Mouse (Mus musculus) testis, adult 2 months (tissue): ENCODE data around the gene Trim75. TPM values are rescaled to one million over a fixed set of nuclear protein-coding genes. Genes with fewer than 3 reads are reported as not detected.
"Not testable (repeated sequence)": the region's sequence is repeated elsewhere in the genome, so short reads cannot be mapped to it uniquely, and the experiment has no call there.

ENCODE experiments used
- H3K27ac ChIP-seq: fragments of 200-500 bp; 2 replicates; pipeline ENCODE4 v1.5.1; 2012; ENCODE audit warnings: low read depth, low read length; ENCODE audit not compliant: control insufficient read depth, insufficient read depth
- H3K27me3 ChIP-seq: fragments of 200-500 bp; 2 replicates; pipeline ENCODE4 v1.6.1; 2012; ENCODE audit warnings: mild to moderate bottlenecking, low read length, moderate library complexity; ENCODE audit not compliant: control insufficient read depth, insufficient read depth
- H3K36me3 ChIP-seq: fragments of 200-500 bp; 2 replicates; pipeline ENCODE4 v1.6.1; 2012; ENCODE audit warnings: mild to moderate bottlenecking, low read length; ENCODE audit not compliant: control insufficient read depth, insufficient read depth
- H3K4me1 ChIP-seq: fragments of 200-500 bp; 2 replicates; pipeline ENCODE4 v1.6.1; 2012; ENCODE audit warnings: low read length; ENCODE audit not compliant: control insufficient read depth, insufficient read depth
- H3K4me3 ChIP-seq: fragments of 200-500 bp; 2 replicates; pipeline ENCODE4 v1.5.1; 2012; ENCODE audit warnings: low read depth, mild to moderate bottlenecking, low read length, moderate library complexity, mixed read lengths; ENCODE audit not compliant: control insufficient read depth
- CTCF ChIP-seq: fragments of 200-500 bp; IDR thresholded peaks from 2 replicates; pipeline ENCODE4 v1.5.1; 2012; ENCODE audit warnings: low read depth, mild to moderate bottlenecking, inconsistent platforms, low read length, moderate library complexity; ENCODE audit not compliant: control insufficient read depth, insufficient read depth, insufficient replicate concordance
- POLR2A ChIP-seq: fragments of 200-500 bp; IDR thresholded peaks from 2 replicates; pipeline ENCODE4 v1.6.1; 2012; ENCODE audit warnings: low read depth, mild to moderate bottlenecking, inconsistent platforms, low read length, moderate library complexity; ENCODE audit not compliant: control insufficient read depth
- polyA plus RNA-seq: library from polyadenylated mRNA; depleted of rRNA; stranded (reverse); fragments of >200 nt; gene quantifications from 2 replicates; pipeline ENCODE4 v1.2.3, GENCODE M21; 2012

Trim75 gene
- polyA plus RNA-seq, 1 experiment: not detected

- H3K4me3 ChIP-seq: no peak overlapping the region
- TF ChIP-seq POLR2A: no peak
- no peak for TF ChIP-seq CTCF
These were observed 41.5 kb upstream of the Trim75 start for GRCm38 (mm10) chr8:65028959-65029686.

GRCm38 (mm10) chr8:65022485-65022884 lies 34.9 kb upstream of the Trim75 start:
- Histone ChIP-seq H3K27me3 (no peaks in the 10 kb centered on the region), H3K4me1 (peaks cover 3% of the 10 kb centered on the region; the same call in 1 of the 2 replicates), H3K4me3 (no peak overlapping the region), H3K36me3 (no peaks in the 10 kb centered on the region), H3K27ac (no peak overlapping the region)
- TF ChIP-seq CTCF (no peak), POLR2A (no peak)

More at GRCm38 (mm10) chr8:65028959-65029686, 41.5 kb upstream of the Trim75 start:
- Histone ChIP-seq H3K36me3 (no peaks in the 10 kb centered on the region), H3K4me1 (peaks cover 4% of the 10 kb centered on the region; the same call in 1 of the 2 replicates), H3K27ac (no peak overlapping the region), H3K27me3 (no peaks in the 10 kb centered on the region)

- TF ChIP-seq POLR2A (no peak), CTCF (no peak)
These were observed 30.8 kb upstream of the Trim75 start, which contains the start of the genes Trim61 and Trim60 for GRCm38 (mm10) chr8:65018423-65018822. TSS of gene Trim61 (minus strand) at chr8:65018523. TSS of gene Trim60 (minus strand) at chr8:65018584.

GRCm38 (mm10) chr8:65007616-65008015 lies 20.0 kb upstream of the Trim75 start:
- not testable (repeated sequence) for H3K4me1 ChIP-seq, H3K4me3 ChIP-seq, H3K27ac ChIP-seq, H3K36me3 ChIP-seq, H3K27me3 ChIP-seq

More at GRCm38 (mm10) chr8:65018423-65018822, 30.8 kb upstream of the Trim75 start, which contains the start of the genes Trim61 and Trim60:
- Histone ChIP-seq H3K4me1 (peaks cover 3% of the 10 kb centered on the region; the same call in 1 of the 2 replicates), H3K27me3 (no peaks in the 10 kb centered on the region), H3K36me3 (no peaks in the 10 kb centered on the region), H3K4me3 (no peak within 1 kb of the TSS), H3K27ac (peak within 1 kb of the TSS; percentile 67)

GRCm38 (mm10) chr8:64998806-64999365 lies 11.3 kb upstream of the Trim75 start:
- H3K36me3 ChIP-seq: no peaks in the 10 kb centered on the region
- H3K4me1 ChIP-seq: no peaks in the 10 kb centered on the region; the same call in 1 of the 2 replicates
- no peaks in the 10 kb centered on the region for H3K27me3 ChIP-seq
- TF ChIP-seq POLR2A: no peak
- no peak for TF ChIP-seq CTCF
- no peak overlapping the region for H3K4me3 ChIP-seq
- no peak overlapping the region for H3K27ac ChIP-seq

GRCm38 (mm10) chr8:64983150-64983897 lies 4.3 kb downstream of the Trim75 start:
- no peak overlapping the region for H3K4me3 ChIP-seq
- H3K27ac ChIP-seq: no peak overlapping the region
- H3K27me3 ChIP-seq: no peaks in the 10 kb centered on the region
- no peaks in the 10 kb centered on the region for H3K36me3 ChIP-seq
- no peaks in the 10 kb centered on the region for H3K4me1 ChIP-seq
- no peak for TF ChIP-seq CTCF
- no peak for TF ChIP-seq POLR2A

GRCm38 (mm10) chr8:64962836-64963235 lies 24.8 kb downstream of the Trim75 start:
- Histone ChIP-seq H3K27ac (no peak overlapping the region), H3K4me3 (no peak overlapping the region), H3K27me3 (no peaks in the 10 kb centered on the region), H3K36me3 (no peaks in the 10 kb centered on the region), H3K4me1 (no peaks in the 10 kb centered on the region)
- no peak for TF ChIP-seq CTCF
- no peak for TF ChIP-seq POLR2A
